Mouse (Mus musculus) ES-E14 (cell line): ENCODE measurements around the gene Cachd1.

Source experiments
- CHD2 ChIP-seq: IDR thresholded peaks from 2 replicates; pipeline ENCODE4 v1.6.1; 2014; ENCODE audit warnings: mild to moderate bottlenecking, low read depth, low read length, inconsistent platforms
- HCFC1 ChIP-seq: IDR thresholded peaks from 2 replicates; pipeline ENCODE4 v1.6.1; 2012; ENCODE audit warnings: low read length, inconsistent platforms, borderline replicate concordance; ENCODE audit not compliant: insufficient read depth
- MAFK ChIP-seq: IDR thresholded peaks from 2 replicates; pipeline ENCODE4 v1.6.1; 2014; ENCODE audit warnings: mild to moderate bottlenecking, low read depth, low read length, inconsistent platforms; ENCODE audit not compliant: insufficient read depth
- ZC3H11A ChIP-seq: IDR thresholded peaks from 2 replicates; pipeline ENCODE4 v1.6.1; 2012; ENCODE audit warnings: low read depth, mild to moderate bottlenecking, inconsistent platforms, low read length, borderline replicate concordance
- ZNF384 ChIP-seq: IDR thresholded peaks from 2 replicates; pipeline ENCODE4 v1.6.1; 2012; ENCODE audit warnings: low read depth, low read length, inconsistent platforms

DNA sequence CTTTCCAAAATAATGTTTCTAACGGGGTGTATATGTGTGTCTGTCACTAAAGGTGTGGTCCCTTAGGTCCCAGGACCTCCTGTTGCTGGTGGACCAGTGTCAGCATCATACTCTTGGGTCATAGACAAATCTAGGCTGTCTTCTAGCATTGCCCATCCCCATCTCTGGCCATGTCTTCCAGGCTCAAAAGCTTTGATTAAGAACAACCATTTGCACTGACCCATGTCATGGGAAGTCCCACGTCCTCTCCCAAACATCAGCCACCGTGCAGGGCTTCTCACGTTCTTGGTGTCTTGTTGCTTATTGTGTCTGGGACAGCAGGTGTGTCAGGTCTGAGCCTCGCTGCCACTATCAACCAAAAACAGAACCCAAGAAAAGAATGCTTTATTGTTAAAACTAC is 219.1 kb downstream of the Cachd1 start:
- TF ChIP-seq HCFC1 = no peak
- TF ChIP-seq ZC3H11A = no peak
- TF ChIP-seq CHD2 = no peak
- TF ChIP-seq MAFK = no peak
- no peak for TF ChIP-seq ZNF384
